Mouse (Mus musculus) ovary, adult 10 weeks (tissue): ENCODE data around the gene Gm28576. TPM values are rescaled to one million over a fixed set of nuclear protein-coding genes. Genes with fewer than 3 reads are reported as not detected.

Source experiments
- polyA plus RNA-seq: library from polyadenylated mRNA; stranded (reverse); fragments of 350-450 nt; fragmentation: Illumina TruSeq; extraction: RNeasy Lipid Tissue Mini Kit (QIAGEN cat#74804); gene quantifications from one replicate; pipeline ENCODE4 v1.2.3, GENCODE M21; 2014

Gm28576 gene
- polyA plus RNA-seq: not detected

DNA sequence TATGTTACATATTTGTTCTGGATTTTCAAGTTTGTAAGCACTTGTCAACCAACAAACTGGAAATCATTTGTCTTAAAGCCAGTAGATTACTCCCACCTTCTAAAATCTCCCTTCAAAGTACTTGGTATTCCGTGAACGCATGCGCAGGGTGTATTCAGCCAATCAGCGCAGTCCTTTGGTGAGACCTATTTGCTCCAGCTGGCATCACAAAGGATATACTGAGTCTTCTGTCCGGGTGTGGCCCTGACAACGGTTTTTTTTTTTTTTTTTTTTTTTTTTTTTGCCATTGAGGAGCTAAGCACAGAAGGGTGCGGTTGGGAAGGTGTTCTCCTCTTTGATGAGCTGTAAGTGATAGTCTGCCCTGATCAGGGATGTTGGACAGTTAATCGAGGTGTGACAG is at the start of gene Gm28576:
TSS of gene Gm28576 (plus strand) at position 301 of the 400 bp plus-strand sequence.

Other genes with a start within 250 kb of the Gm28576 start
- gene Gm20826, start 84.5 kb upstream of the Gm28576 start, polyA plus RNA-seq: not detected